Mouse (Mus musculus): ENCODE data around the gene Gm28539. TPM values are rescaled to one million over a fixed set of nuclear protein-coding genes. Genes with fewer than 3 reads are reported as not detected.

Gene Gm28539
- not detected in 2 replicates for polyA plus RNA-seq (2015; fragmentation: Nextera tagmentation; extraction: Ambion mirVana)

- peak; percentile 98 for ATAC-seq (ENCODE audit: low read depth)
- no peaks in the 10 kb centered on the region for H3K27me3 ChIP-seq (ENCODE audit: control insufficient read depth, insufficient read depth, low read depth, low read length)
- H3K4me3 ChIP-seq (ENCODE audit: low read length), result peak within 1 kb of the TSS; percentile 85
- peak within 1 kb of the TSS; percentile 78 for H3K4me2 ChIP-seq (ENCODE audit: low read depth, low read length)
- H3K4me1 ChIP-seq (replicated peaks; ENCODE audit: control insufficient read depth, insufficient read depth, low read length), result peaks cover 3% of the 10 kb centered on the region; the same call in 1 of the 2 replicates
- no peaks in the 10 kb centered on the region for H3K9me3 ChIP-seq (ENCODE audit: control insufficient read depth, low read length)
- H3K36me3 ChIP-seq (ENCODE audit: control insufficient read depth, insufficient read depth, low read length), result peaks cover 25% of the 10 kb centered on the region
- H3K27ac ChIP-seq (ENCODE audit: low read length), result peak within 1 kb of the TSS; percentile 72
- under 1% methylated on average over 46 of the region's 46 CpGs for WGBS
- H3K9ac ChIP-seq (ENCODE audit: low read length), result peak within 1 kb of the TSS; percentile 87
Observed at GRCm38 (mm10) chr16:18836468-18837208, at the start of gene Gm28539, which contains the start of gene 2510002D24Rik. Gene Gm28539 (plus strand): TSS chr16:18836584. Gene 2510002D24Rik (plus strand): TSS chr16:18836578.

DNA sequence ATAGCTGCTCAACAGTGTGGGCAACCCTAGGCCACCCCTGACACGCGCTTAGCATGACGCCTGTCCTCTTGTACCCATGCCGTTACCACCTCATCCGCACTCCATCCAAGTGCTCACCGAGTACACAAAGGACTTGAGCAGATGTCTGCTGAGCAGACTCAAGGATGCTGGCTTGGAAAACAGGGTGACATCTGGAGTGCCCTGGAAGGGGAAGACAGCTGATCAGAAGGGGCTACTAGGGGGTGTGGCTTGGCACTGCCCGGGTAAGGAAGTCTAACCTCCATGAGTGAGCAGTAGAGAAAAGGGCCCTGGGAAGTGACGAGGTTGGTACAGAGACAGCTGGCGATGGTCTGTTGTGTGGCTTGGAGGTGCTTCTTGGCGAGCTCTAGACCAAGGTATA is 49.7 kb upstream of the Gm28539 start:
- no peak for ATAC-seq (ENCODE audit: low read depth)
- H3K9me3 ChIP-seq (ENCODE audit: control insufficient read depth, low read length), result no peaks in the 10 kb centered on the region
- 90% methylated on average over 10 of the region's 10 CpGs for WGBS
- H3K4me3 ChIP-seq (ENCODE audit: low read length), result no peak overlapping the region
- no peak overlapping the region for H3K9ac ChIP-seq (ENCODE audit: low read length)
- no peaks in the 10 kb centered on the region for H3K27me3 ChIP-seq (ENCODE audit: control insufficient read depth, insufficient read depth, low read depth, low read length)
- no peak overlapping the region for H3K4me2 ChIP-seq (ENCODE audit: low read depth, low read length)
- H3K27ac ChIP-seq (ENCODE audit: low read length), result no peak overlapping the region
- H3K4me1 ChIP-seq (replicated peaks; ENCODE audit: control insufficient read depth, insufficient read depth, low read length), result no peaks in the 10 kb centered on the region
- peaks cover 37% of the 10 kb centered on the region for H3K36me3 ChIP-seq (ENCODE audit: control insufficient read depth, insufficient read depth, low read length)

DNA sequence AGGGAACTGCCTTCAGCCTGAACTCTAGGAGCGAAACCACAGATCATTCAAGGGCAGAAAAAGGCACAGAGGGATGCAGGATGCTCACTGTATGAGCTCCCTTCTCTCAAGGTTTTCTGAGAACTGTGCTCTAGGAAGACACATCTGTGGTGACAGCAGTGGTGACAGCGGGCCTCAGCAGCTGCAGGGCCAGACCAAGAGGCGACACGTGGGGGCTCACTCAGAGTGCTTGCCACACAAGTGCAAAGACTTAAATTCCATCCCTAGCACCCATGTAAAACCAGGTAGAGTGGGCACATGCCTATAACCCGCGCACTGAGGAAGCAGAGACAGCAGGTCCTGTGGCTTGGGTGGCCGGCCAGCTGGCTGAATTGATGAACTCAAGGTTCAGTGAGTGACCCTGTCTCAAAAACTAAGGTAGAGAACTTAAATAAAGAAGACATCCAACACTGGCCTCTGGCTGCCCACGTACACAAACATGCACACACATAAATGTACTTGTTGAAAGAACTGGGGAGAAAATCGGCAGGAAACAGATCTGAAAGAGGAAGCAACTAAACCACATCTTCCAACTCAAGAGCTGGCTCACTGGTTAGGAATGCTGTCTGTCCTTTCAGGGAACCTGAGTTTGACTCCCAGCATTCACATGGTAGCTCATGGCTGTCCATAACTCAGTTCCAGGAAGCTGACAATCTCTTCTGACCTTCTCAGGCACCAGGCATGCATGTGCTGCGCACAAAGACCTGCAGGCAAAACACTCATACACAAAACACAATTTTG is 47.6 kb upstream of the Gm28539 start:
- H3K27me3 ChIP-seq (ENCODE audit: control insufficient read depth, insufficient read depth, low read depth, low read length), result no peaks in the 10 kb centered on the region
- no peak overlapping the region for H3K9ac ChIP-seq (ENCODE audit: low read length)
- no peak overlapping the region for H3K27ac ChIP-seq (ENCODE audit: low read length)
- no peak overlapping the region for H3K4me3 ChIP-seq (ENCODE audit: low read length)
- 81% methylated on average over 10 of the region's 10 CpGs for WGBS
- no peak for ATAC-seq (ENCODE audit: low read depth)
- no peak overlapping the region for H3K4me2 ChIP-seq (ENCODE audit: low read depth, low read length)
- no peaks in the 10 kb centered on the region for H3K4me1 ChIP-seq (replicated peaks; ENCODE audit: control insufficient read depth, insufficient read depth, low read length)
- no peaks in the 10 kb centered on the region for H3K9me3 ChIP-seq (ENCODE audit: control insufficient read depth, low read length)
- peaks cover 35% of the 10 kb centered on the region for H3K36me3 ChIP-seq (ENCODE audit: control insufficient read depth, insufficient read depth, low read length)

- ATAC-seq (ENCODE audit: low read depth), result no peak
- Histone ChIP-seq H3K4me2 (ENCODE audit: low read depth, low read length) (no peak overlapping the region), H3K4me1 (replicated peaks; ENCODE audit: control insufficient read depth, insufficient read depth, low read length) (no peaks in the 10 kb centered on the region), H3K4me3 (ENCODE audit: low read length) (no peak overlapping the region), H3K9me3 (ENCODE audit: control insufficient read depth, low read length) (no peaks in the 10 kb centered on the region), H3K27ac (ENCODE audit: low read length) (no peak overlapping the region), H3K9ac (ENCODE audit: low read length) (no peak overlapping the region), H3K27me3 (ENCODE audit: control insufficient read depth, insufficient read depth, low read depth, low read length) (no peaks in the 10 kb centered on the region), H3K36me3 (ENCODE audit: control insufficient read depth, insufficient read depth, low read length) (peaks cover 36% of the 10 kb centered on the region)
- 89% methylated on average over 11 of the region's 11 CpGs for WGBS
Observed at GRCm38 (mm10) chr16:18795223-18795899, 41.0 kb upstream of the Gm28539 start.

DNA sequence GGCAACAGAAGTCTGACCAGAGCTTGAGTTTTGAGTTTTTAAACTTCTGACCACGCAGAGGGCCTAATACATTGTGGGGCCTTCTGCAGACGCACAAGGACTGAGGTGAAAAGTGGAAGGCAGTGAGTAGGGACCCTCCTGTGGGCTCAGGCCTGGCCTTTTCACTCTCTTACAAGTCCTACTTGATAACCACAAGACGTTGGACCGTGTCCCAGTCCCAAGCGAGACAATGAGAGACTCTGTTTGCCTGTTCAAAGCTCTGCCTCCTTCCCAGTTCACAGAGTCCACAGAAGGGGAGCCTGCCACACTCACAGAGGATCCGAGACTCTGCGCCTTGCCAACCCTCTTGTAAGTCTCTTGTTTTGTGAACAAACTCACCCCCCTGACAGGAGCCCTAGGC is 39.7 kb upstream of the Gm28539 start:
- H3K36me3 ChIP-seq (ENCODE audit: control insufficient read depth, insufficient read depth, low read length), result peaks cover 38% of the 10 kb centered on the region
- H3K27me3 ChIP-seq (ENCODE audit: control insufficient read depth, insufficient read depth, low read depth, low read length), result no peaks in the 10 kb centered on the region
- no peaks in the 10 kb centered on the region for H3K4me1 ChIP-seq (replicated peaks; ENCODE audit: control insufficient read depth, insufficient read depth, low read length)
- WGBS, result 58% methylated on average over 7 of the region's 7 CpGs
- H3K9me3 ChIP-seq (ENCODE audit: control insufficient read depth, low read length), result no peaks in the 10 kb centered on the region
- no peak overlapping the region for H3K9ac ChIP-seq (ENCODE audit: low read length)
- no peak overlapping the region for H3K4me3 ChIP-seq (ENCODE audit: low read length)
- peak overlapping the region; percentile 49 for H3K27ac ChIP-seq (ENCODE audit: low read length)
- peak; percentile 72 for ATAC-seq (ENCODE audit: low read depth)
- no peak overlapping the region for H3K4me2 ChIP-seq (ENCODE audit: low read depth, low read length)

DNA sequence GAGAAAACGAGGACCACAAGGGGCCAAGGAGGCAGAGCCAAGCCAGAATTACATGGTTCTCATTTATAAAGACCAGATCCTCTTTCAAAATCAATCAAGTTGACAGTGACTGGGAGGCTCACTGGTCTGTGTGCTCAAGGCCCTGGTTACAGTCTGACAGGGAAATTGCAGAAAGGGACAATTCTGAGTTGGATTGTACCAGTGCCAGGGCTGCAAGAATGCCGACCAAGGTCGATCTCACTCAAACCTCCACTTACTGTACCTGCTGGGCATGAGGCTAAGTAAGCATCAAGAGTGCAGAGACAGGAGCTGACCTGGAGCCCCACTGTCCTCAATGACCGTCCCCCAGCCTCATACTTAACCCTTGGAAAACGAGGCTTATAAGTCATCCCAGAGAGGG is 38.2 kb upstream of the Gm28539 start:
- Histone ChIP-seq H3K4me2 (ENCODE audit: low read depth, low read length) (no peak overlapping the region), H3K27ac (ENCODE audit: low read length) (no peak overlapping the region), H3K4me3 (ENCODE audit: low read length) (no peak overlapping the region), H3K9me3 (ENCODE audit: control insufficient read depth, low read length) (no peaks in the 10 kb centered on the region), H3K4me1 (replicated peaks; ENCODE audit: control insufficient read depth, insufficient read depth, low read length) (no peaks in the 10 kb centered on the region), H3K36me3 (ENCODE audit: control insufficient read depth, insufficient read depth, low read length) (peaks cover 34% of the 10 kb centered on the region), H3K27me3 (ENCODE audit: control insufficient read depth, insufficient read depth, low read depth, low read length) (no peaks in the 10 kb centered on the region), H3K9ac (ENCODE audit: low read length) (no peak overlapping the region)
- 94% methylated on average over 5 of the region's 5 CpGs for WGBS
- ATAC-seq (ENCODE audit: low read depth), result no peak

DNA sequence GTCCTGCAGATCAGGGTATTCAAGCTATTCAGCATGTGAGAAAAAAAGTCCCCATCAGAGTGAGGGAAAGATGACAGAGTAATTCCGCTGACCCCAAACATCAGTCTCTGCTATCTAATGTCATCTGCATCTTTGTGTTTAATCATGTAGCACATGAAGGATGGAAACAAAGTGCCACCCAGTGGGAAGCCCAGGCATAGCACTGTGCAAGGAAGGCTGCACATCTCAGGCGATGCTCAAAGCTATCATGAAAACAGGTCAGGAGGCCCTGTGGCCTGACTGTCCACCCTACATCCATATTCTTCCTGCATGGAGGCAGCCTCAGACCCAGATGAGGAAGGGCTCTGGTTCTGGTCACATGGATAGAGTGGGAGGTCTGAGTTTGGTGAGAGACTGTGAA is 37.5 kb upstream of the Gm28539 start:
- H3K27ac ChIP-seq (ENCODE audit: low read length), result no peak overlapping the region
- H3K36me3 ChIP-seq (ENCODE audit: control insufficient read depth, insufficient read depth, low read length), result peaks cover 34% of the 10 kb centered on the region
- no peaks in the 10 kb centered on the region for H3K9me3 ChIP-seq (ENCODE audit: control insufficient read depth, low read length)
- H3K4me2 ChIP-seq (ENCODE audit: low read depth, low read length), result no peak overlapping the region
- no peaks in the 10 kb centered on the region for H3K4me1 ChIP-seq (replicated peaks; ENCODE audit: control insufficient read depth, insufficient read depth, low read length)
- no peak overlapping the region for H3K9ac ChIP-seq (ENCODE audit: low read length)
- no peaks in the 10 kb centered on the region for H3K27me3 ChIP-seq (ENCODE audit: control insufficient read depth, insufficient read depth, low read depth, low read length)
- no peak overlapping the region for H3K4me3 ChIP-seq (ENCODE audit: low read length)
- WGBS, result 62% methylated on average over 2 of the region's 2 CpGs
- ATAC-seq (ENCODE audit: low read depth), result no peak

GRCm38 (mm10) chr16:18805746-18806145 is 30.6 kb upstream of the Gm28539 start:
- Histone ChIP-seq H3K36me3 (ENCODE audit: control insufficient read depth, insufficient read depth, low read length) (peaks cover 29% of the 10 kb centered on the region), H3K27me3 (ENCODE audit: control insufficient read depth, insufficient read depth, low read depth, low read length) (no peaks in the 10 kb centered on the region), H3K27ac (ENCODE audit: low read length) (no peak overlapping the region), H3K4me1 (replicated peaks; ENCODE audit: control insufficient read depth, insufficient read depth, low read length) (peaks cover 6% of the 10 kb centered on the region), H3K4me3 (ENCODE audit: low read length) (no peak overlapping the region), H3K9me3 (ENCODE audit: control insufficient read depth, low read length) (no peaks in the 10 kb centered on the region), H3K4me2 (ENCODE audit: low read depth, low read length) (no peak overlapping the region), H3K9ac (ENCODE audit: low read length) (no peak overlapping the region)
- WGBS, result 92% methylated on average over 2 of the region's 2 CpGs
- no peak for ATAC-seq (ENCODE audit: low read depth)

DNA sequence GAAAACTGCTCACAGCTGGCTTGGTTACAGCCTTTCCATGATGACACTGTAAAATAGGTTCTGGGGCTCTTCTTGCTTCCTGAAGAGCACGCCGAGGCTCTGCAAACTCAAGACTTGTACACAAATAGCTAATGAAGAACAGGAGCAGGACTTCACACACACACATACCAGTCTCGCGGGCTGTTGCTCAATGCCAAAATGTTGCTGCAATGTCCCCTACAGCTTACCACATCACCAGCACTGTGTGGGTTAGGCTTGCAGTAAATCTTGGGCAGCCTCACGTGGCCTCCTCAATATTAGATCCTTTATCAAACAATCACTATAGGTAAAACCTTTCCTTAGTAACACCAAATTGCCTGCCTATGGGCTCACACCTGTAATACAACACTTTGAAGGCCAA is 27.4 kb upstream of the Gm28539 start:
- H3K9ac ChIP-seq (ENCODE audit: low read length), result no peak overlapping the region
- H3K27me3 ChIP-seq (ENCODE audit: control insufficient read depth, insufficient read depth, low read depth, low read length), result no peaks in the 10 kb centered on the region
- H3K36me3 ChIP-seq (ENCODE audit: control insufficient read depth, insufficient read depth, low read length), result peaks cover 24% of the 10 kb centered on the region
- ATAC-seq (ENCODE audit: low read depth), result no peak
- H3K4me1 ChIP-seq (replicated peaks; ENCODE audit: control insufficient read depth, insufficient read depth, low read length), result peaks cover 19% of the 10 kb centered on the region
- H3K9me3 ChIP-seq (ENCODE audit: control insufficient read depth, low read length), result no peaks in the 10 kb centered on the region
- 84% methylated on average over 5 of the region's 5 CpGs for WGBS
- H3K27ac ChIP-seq (ENCODE audit: low read length), result no peak overlapping the region
- H3K4me3 ChIP-seq (ENCODE audit: low read length), result no peak overlapping the region
- no peak overlapping the region for H3K4me2 ChIP-seq (ENCODE audit: low read depth, low read length)

Measured in lung, embryonic 16.5 days (tissue).